Mouse (Mus musculus) lung, adult 2 months (tissue): ENCODE measurements around the gene 4931422A03Rik. TPM values are rescaled to one million over a fixed set of nuclear protein-coding genes. Genes with fewer than 3 reads are reported as not detected.

Source experiments
- DNase-seq: peaks from one replicate; pipeline ENCODE4 v3.0.0; 2022
- H3K4me1 ChIP-seq: fragments of 200-500 bp; 2 replicates; pipeline ENCODE4 v1.6.1; 2011; ENCODE audit warnings: low read length; ENCODE audit not compliant: control insufficient read depth, insufficient read depth
- H3K4me3 ChIP-seq: fragments of 200-500 bp; replicated peaks from 2 replicates; pipeline ENCODE3; 2011; ENCODE audit warnings: low read depth, mild to moderate bottlenecking, control low read depth, low read length; ENCODE audit errors: extremely low read depth
- CTCF ChIP-seq: fragments of 200-500 bp; IDR thresholded peaks from 2 replicates; pipeline ENCODE4 v1.5.1; 2011; ENCODE audit warnings: mild to moderate bottlenecking, low read length, control low read depth; ENCODE audit not compliant: insufficient read depth
- POLR2A ChIP-seq: fragments of 200-500 bp; IDR thresholded peaks from 2 replicates; pipeline ENCODE4 v1.6.1; 2011; ENCODE audit warnings: low read depth, mild to moderate bottlenecking, control low read depth, low read length, borderline replicate concordance; ENCODE audit errors: extremely low read depth
- WGBS: fragments of 180-500 bp; shearing (Covaris S2); methylation state at CpG from one replicate; pipeline ENCODE4 v1.1.7; 2018; 5-methylcytosine and 5-hydroxymethylcytosine counted together
- polyA plus RNA-seq: library from polyadenylated mRNA; depleted of rRNA; stranded (reverse); fragments of >200 nt; gene quantifications from 2 replicates; pipeline ENCODE4 v1.2.3, GENCODE M21; 2012

Gene 4931422A03Rik
- polyA plus RNA-seq, 1 experiment, result not detected

GRCm38 (mm10) chr2:103944859-103945258 is 83.3 kb downstream of the 4931422A03Rik start:
- 73% methylated on average over 2 of the region's 2 CpGs for WGBS
- H3K4me3 ChIP-seq, result no peak overlapping the region
- H3K4me1 ChIP-seq, result no peaks in the 10 kb centered on the region
- no peak for DNase-seq
- no peak for TF ChIP-seq CTCF
- no peak for TF ChIP-seq POLR2A

GRCm38 (mm10) chr2:103941085-103941484 is 87.1 kb downstream of the 4931422A03Rik start:
- WGBS, result 75% methylated on average over 3 of the region's 3 CpGs
- Histone ChIP-seq H3K4me1 (no peaks in the 10 kb centered on the region), H3K4me3 (no peak overlapping the region)
- DNase-seq, result no peak
- TF ChIP-seq CTCF (no peak), POLR2A (no peak)

GRCm38 (mm10) chr2:103939003-103939402 is 89.2 kb downstream of the 4931422A03Rik start:
- no peak for DNase-seq
- H3K4me1 ChIP-seq, result no peaks in the 10 kb centered on the region
- no peak for TF ChIP-seq CTCF
- no peak for TF ChIP-seq POLR2A
- H3K4me3 ChIP-seq, result no peak overlapping the region

GRCm38 (mm10) chr2:103938573-103938972 is 89.6 kb downstream of the 4931422A03Rik start:
- TF ChIP-seq CTCF (no peak), POLR2A (no peak)
- DNase-seq, result no peak
- no peak overlapping the region for H3K4me3 ChIP-seq
- 82% methylated on average over 1 of the region's 1 CpGs for WGBS
- H3K4me1 ChIP-seq, result no peaks in the 10 kb centered on the region

GRCm38 (mm10) chr2:103937670-103938069 is 90.5 kb downstream of the 4931422A03Rik start:
- no peaks in the 10 kb centered on the region for H3K4me1 ChIP-seq
- TF ChIP-seq CTCF, result no peak
- no peak for TF ChIP-seq POLR2A
- WGBS, result 85% methylated on average over 2 of the region's 2 CpGs
- H3K4me3 ChIP-seq, result no peak overlapping the region
- no peak for DNase-seq

- Histone ChIP-seq H3K4me3 (no peak overlapping the region), H3K4me1 (no peaks in the 10 kb centered on the region)
- no peak for DNase-seq
- 94% methylated on average over 2 of the region's 2 CpGs for WGBS
- TF ChIP-seq POLR2A, result no peak
Measured at GRCm38 (mm10) chr2:103936666-103937065, 91.5 kb downstream of the 4931422A03Rik start.

GRCm38 (mm10) chr2:103935691-103936435 is 92.3 kb downstream of the 4931422A03Rik start:
- TF ChIP-seq CTCF (no peak), POLR2A (no peak)
- DNase-seq, result no peak
- WGBS, result 60% methylated on average over 10 of the region's 10 CpGs

GRCm38 (mm10) chr2:103934670-103935069 is 93.5 kb downstream of the 4931422A03Rik start:
- no peak for DNase-seq
- TF ChIP-seq CTCF (no peak), POLR2A (no peak)
- no peak overlapping the region for H3K4me3 ChIP-seq
- 0 out of 2 replicates have a peak, but pooled peaks cover 4% of the 10 kb centered on the region for H3K4me1 ChIP-seq
- 65% methylated on average over 3 of the region's 3 CpGs for WGBS

More at GRCm38 (mm10) chr2:103935691-103936435, 92.3 kb downstream of the 4931422A03Rik start:
- H3K4me3 ChIP-seq, result no peak overlapping the region
- no peaks in the 10 kb centered on the region for H3K4me1 ChIP-seq

- H3K4me3 ChIP-seq, result no peak overlapping the region
- H3K4me1 ChIP-seq, result 0 out of 2 replicates have a peak, but pooled peaks cover 4% of the 10 kb centered on the region
- DNase-seq, result no peak
- WGBS, result 55% methylated on average over 7 of the region's 7 CpGs
- TF ChIP-seq CTCF, result no peak
- TF ChIP-seq POLR2A, result no peak
Measured at GRCm38 (mm10) chr2:103934270-103934669, 93.9 kb downstream of the 4931422A03Rik start.

- 81% methylated on average over 9 of the region's 9 CpGs for WGBS
- Histone ChIP-seq H3K4me3 (no peak overlapping the region), H3K4me1 (0 out of 2 replicates have a peak, but pooled peaks cover 4% of the 10 kb centered on the region)
- DNase-seq, result no peak
- TF ChIP-seq POLR2A (no peak), CTCF (no peak)
Measured at GRCm38 (mm10) chr2:103932480-103932879, 95.7 kb downstream of the 4931422A03Rik start.
